Mouse (Mus musculus): Measurements from ENCODE around the gene Ehmt2. TPM values are rescaled to one million over a fixed set of nuclear protein-coding genes. Genes with fewer than 3 reads are reported as not detected.

Ehmt2 gene
- total RNA-seq, 2 experiments from 2014 or later: 45.2 to 49.4 TPM

DNA sequence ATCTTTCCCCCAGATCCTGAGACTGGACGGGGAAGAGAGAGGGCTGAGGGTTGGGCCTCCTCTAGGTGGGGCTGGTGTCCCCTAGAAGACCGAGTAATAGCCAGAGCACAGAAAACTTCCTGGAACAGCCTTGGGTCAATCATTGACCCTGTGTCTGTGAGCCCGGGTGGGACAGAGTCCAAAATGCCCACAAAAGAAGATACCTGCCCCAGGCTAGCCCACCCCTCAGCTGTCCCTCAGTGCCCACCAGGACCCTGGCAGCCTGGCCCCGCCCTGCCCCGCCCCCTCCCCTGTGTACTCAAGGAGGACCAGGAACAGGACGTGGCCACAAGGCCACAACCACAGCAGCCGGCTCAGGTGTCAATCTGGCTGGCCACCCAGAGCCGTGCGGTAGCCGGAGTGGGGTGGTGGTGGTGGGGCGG, 17.2 kb downstream of the Ehmt2 start:
- intact Hi-C loops (cut with DNase I): no loop called here
- no peak for DNase-seq

DNA sequence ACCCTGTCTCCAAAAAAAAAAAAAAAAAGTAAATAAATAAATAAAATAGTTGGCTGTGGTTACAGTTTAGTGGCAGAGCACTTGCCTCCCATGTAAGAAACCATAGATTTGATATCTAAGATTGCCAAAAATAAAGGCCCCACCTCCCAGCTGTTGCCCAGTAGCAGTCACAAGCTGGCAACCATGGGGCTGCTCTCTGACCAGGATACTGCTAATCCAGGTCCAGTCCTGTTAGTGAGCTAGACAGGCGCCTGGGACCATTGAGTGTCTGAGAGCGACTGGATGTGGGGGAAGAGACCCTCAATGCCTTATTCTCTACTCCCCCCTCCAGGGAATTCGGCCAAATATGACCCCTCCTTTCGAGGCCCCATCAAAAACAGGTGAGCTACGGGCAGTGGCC, 18.0 kb downstream of the Ehmt2 start:
- no peak for DNase-seq
- intact Hi-C loops (cut with DNase I): no loop called here

DNA sequence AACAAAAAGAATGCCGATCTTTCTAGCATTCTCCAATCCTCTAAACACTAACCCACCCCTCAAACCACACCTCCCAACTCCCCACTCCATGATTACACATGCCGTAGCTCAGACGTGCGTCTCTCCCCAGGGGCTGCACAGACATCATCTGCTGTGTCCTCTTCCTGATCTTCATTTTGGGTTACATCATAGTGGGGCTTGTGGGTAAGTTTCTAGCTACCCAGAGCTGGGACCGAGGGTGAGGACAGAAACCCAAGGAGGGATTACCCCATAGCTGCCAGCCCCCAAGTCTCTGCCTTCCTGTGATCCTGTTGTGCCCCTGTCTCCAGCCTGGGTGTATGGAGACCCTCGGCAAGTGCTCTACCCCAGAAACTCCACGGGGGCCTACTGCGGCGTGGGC, 18.9 kb downstream of the Ehmt2 start:
- intact Hi-C loops (cut with DNase I): no loop called here
- no peak for DNase-seq

DNA sequence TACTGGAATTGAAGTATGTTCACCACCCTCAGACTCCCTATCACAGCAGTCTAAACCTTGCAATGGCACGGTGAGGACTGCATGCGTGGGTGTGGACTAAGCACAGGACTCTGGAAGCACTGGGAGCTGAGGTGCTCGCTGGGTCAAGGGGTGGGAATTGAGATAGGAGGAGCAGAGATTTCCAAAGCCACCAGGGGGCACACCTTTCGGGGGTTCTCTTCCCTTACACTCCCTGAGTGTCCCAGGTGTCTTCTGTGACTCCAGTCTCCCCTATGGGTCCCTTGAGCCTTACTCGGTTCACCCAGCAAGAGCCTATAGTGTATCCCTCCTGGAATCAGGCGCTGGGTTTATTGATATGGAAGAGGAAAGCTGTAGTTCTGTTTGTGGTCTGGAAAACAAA, 24.7 kb downstream of the Ehmt2 start:
- intact Hi-C loops (cut with DNase I): loop anchor here (5.0 kb wide), 1 partner anchor 56 kb away; no protein-coding TSS in a partner anchor
- no peak for DNase-seq

DNA sequence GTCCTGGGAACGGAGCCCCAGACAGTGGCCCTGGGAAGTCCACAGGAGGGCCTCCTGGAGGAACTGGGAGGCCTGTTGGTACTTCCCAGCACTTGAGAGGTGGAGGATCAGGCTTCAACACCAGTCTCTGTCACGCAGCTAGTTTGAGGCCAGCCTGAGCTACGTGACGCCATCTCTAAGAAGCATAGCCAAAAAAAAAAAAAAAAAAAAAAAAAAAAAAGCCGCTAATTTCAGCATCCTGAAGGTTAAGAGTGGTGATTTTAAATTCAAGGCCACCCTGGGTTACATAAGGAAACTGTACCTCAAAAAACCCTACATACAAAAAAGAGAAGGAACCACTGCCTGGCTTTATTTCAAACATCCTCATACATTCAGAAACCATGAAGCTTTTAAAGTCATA, 26.0 kb downstream of the Ehmt2 start:
- intact Hi-C loops (cut with DNase I): loop anchor here (5.0 kb wide), 1 partner anchor 57 kb away; no protein-coding TSS in a partner anchor
- no peak for DNase-seq

DNA sequence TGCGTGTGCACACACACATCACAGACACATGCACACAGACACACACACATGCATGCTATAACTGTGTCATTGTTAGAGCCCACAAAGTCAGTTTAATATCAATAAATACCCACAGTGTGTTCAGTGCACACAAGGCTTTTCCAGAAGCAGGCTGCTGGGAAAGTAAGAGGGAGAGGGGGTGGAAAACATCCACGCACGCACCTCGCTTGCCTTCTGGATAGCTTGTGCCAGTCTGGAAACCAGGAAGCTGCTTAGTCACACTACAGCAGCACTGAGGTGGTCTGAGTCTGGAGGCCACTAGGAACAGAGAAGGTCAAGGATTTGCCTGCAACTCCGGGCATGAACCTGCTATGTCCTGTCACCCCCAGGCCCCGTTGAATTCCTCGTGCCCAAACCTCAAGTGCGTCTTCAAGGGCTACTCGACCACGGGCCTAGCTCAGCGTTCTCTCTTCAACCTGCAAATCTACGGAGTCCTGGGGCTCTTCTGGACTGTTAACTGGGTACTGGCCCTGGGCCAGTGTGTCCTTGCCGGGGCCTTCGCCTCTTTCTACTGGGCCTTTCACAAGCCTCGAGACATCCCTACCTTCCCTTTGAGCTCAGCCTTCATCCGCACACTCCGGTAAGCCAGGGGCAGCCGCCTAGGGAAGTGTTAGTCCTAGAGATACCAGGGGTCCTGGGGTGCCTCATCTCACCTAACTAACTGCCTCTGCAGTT, 29.2 kb downstream of the Ehmt2 start:
- no peak for DNase-seq
- intact Hi-C loops (cut with DNase I): no loop called here

DNA sequence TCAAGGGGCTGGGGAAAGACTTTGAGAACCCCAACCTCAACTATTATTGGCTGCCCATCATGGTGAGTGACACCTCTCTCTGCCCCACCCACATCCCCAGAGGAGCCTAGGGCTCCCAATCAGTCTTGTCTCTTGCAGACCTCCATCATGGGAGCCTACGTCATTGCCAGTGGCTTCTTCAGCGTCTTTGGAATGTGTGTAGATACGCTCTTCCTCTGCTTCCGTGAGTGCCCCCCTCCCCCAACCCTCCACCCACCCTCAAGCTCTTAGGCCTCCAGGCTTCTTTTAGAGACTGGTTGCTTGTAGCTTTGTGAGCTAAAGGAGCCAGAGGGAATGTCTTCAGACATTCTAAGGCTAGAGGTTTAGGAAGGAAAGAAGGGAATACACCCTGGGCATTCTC, 30.6 kb downstream of the Ehmt2 start:
- intact Hi-C loops (cut with DNase I): no loop called here
- no peak for DNase-seq

DNA sequence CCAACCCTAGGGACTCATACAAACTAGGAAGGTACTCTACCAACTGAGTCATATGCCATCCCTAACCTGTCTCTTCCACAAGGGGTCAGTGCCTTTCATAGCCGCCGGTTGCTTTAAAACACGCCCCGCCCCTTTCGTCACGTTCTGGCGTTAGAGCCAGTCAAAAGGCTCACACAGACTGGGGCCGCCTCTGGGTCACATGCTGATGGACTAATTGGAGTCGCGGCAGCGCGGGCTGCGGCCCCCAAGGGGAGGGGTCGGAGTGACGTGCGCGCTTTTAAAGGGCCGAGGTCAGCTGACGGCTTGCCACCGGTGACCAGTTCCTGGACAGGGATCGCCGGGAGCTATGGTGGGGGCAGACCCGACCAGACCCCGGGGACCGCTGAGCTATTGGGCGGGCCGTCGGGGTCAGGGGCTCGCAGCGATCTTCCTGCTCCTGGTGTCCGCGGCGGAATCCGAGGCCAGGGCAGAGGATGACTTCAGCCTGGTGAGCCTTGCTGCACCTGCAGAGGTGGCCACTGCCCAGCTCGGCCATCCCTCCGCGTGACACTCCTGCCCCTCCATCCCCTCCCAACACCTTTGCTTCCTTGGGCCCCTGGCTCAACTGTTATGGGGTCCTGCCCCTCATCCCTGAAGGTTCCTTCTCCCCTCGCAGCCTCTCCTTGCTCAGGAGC, 32.9 kb downstream of the Ehmt2 start, which contains the start of gene Neu1:
Gene Neu1, plus strand, starts transcription at position 193 of the 674 bp plus-strand sequence.
- intact Hi-C loops (cut with DNase I): no loop called here
- DNase-seq: peak; percentile 97 to 99

DNA sequence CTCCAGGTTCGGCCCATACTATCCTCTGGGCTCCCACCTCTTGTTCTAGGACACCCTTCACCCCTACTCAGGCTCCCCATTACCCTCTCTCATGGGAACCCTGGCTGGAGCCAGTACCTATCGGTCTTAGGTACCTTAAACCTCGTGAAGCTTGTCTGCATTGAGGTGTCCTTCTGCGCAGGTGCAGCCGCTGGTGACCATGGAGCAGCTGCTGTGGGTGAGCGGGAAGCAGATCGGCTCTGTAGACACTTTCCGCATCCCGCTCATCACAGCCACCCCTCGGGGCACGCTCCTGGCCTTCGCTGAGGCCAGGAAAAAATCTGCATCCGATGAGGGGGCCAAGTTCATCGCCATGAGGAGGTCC, 33.4 kb downstream of the Ehmt2 start:
- peak in 1 of 2 experiments; percentile 27 for DNase-seq
- intact Hi-C loops (cut with DNase I): loop anchor here (2.0 kb wide), 1 partner anchor 15 kb away; no protein-coding TSS in a partner anchor

DNA sequence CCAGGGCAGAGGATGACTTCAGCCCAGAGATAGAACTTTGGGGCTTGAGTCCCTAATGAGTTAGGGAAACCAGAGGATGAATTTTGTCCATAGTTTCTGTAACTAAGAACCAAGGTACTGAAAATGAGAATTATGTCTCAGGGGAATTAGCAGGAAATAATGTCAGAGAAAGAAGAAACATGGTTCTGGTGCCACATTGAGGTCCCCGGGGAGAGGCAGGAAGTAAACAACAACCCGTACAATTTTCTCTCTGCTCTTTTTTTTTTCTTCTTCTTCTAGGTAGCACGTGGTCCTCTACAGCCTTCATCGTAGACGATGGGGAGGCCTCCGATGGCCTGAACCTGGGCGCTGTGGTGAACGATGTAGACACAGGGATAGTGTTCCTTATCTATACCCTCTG, 34.0 kb downstream of the Ehmt2 start:
- no peak for DNase-seq
- intact Hi-C loops (cut with DNase I): loop anchor here (2.0 kb wide), 1 partner anchor 15 kb away; no protein-coding TSS in a partner anchor

DNA sequence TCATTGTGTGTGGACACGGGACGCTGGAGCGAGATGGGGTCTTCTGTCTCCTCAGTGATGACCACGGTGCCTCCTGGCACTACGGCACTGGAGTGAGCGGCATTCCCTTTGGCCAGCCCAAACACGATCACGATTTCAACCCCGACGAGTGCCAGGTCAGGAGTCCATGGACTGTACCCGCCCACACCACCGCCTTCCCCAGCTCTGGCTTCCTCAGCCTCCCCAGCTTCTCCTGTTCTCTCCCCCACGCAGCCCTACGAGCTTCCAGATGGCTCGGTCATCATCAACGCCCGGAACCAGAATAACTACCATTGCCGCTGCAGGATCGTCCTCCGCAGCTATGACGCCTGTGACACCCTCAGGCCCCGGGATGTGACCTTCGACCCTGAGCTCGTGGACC, 35.8 kb downstream of the Ehmt2 start:
- no peak for DNase-seq
- intact Hi-C loops (cut with DNase I): no loop called here

DNA sequence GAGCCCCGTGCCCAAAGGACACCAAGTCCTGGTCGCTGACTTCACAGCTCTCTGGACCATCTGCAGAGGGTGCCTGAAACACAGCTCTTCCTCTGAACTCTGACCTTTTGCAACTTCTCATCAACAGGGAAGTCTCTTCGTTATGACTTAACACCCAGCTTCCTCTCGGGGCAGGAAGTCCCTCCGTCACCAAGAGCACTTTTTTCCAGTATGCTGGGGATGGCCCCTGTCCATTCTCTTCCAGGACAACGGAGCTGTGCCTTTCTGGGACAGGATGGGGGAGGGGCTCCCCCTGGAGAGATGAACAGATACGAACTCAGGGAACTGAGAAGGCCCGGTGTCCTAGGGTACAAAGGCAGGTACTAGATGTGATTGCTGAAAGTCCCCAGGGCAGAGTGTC, 36.6 kb downstream of the Ehmt2 start:
- intact Hi-C loops (cut with DNase I): no loop called here
- DNase-seq: peak in 1 of 2 experiments; percentile 37

DNA sequence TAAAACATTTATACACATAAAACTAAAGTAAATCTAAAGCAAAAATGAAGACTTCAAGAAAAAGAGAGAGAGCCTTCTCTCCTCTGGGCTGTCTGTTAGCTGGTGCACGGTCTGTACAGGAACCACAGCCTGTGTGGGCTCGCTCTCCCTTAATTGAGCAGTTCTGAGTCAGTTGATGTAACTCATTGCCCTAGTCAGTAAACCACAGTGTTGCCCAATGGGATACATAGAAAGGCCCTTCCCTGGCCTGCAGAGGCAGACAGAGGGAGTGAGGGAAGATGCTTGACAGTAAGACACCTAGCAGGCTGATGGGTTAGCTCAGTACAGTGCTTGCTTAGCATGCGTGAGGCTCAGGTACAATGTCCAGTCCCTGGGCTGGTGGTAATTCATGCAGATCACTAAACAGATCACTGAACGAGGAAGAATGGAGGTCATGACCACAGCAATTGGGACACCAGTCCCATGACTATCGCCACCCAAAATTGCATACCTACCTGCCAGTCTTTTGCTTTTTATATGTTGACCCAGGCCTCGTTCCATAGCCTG, 39.8 kb downstream of the Ehmt2 start:
- no peak for DNase-seq
- intact Hi-C loops (cut with DNase I): no loop called here

DNA sequence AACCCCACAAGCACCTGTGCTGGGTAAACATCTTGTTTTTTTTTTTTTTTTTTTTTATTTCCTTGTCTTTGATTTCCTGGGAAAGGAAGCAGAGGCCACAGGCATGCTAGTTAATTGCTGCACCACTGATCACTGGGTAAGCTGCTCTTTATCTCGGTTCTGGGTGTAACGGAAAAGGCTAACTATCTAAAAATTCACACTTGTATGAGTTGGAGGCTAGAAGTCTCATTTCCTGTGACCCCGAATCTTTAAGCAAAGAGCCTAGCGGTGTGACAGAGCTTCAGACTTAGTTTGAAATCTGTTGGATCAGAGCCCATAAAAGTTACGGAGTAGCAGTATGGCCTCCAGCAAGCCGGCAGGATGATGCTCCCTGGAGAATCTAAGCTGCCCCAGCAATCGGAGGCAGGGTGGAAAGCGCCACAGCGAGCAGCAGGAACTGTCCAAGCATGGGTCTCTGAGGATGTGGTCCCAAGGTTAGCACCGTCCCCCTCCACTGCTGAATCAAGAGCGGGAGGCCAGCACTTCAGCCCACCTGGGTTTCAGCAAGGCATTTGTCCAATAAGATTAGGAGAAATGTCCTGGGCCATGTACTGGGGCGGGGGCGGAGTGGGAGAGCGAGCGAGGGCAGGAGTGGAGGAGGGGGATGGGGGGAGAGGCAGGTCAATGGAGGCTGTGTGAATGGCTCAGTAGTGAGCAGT, 43.2 kb downstream of the Ehmt2 start:
- DNase-seq: peak; percentile 20 to 48
- intact Hi-C loops (cut with DNase I): loop anchor here (10.0 kb wide), 1 partner anchor 87 kb away; the partner anchor contains the start of genes Nelfe and Skiv2l

DNA sequence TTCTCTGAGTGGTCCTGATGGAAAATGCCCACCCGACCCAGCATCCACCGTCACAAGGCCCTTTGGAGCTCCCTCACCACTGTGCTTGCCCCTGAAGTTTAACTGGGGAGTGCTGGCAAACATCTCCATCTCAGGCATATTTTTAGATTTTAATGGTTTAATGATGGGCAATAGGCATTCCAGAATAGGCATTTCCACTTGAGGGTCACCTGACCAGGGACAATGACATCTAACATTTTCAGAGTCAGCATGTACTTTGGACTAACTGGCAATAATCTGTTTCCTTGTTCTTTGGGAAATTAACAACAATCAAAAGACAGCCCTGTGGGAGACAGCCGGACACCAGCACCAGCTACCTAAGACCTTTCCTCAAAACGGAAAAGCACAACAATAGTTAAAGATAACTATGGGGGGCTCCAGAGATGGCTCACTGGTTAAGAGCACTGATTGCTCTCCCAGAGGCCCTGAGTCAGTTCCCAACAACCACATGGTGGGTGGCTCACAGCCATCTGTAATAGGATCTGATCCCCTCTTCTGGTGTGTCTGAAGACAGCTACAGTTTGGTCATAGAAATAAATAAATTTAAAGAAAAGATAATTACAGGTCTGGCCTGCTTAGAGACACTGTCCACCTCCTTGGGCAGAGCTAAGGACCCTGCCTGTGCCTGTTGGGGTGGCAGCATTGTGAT, 45.0 kb downstream of the Ehmt2 start:
- intact Hi-C loops (cut with DNase I): loop anchor here (10.0 kb wide), 1 partner anchor 88 kb away; the partner anchor contains the start of genes Nelfe and Skiv2l
- DNase-seq: no peak

DNA sequence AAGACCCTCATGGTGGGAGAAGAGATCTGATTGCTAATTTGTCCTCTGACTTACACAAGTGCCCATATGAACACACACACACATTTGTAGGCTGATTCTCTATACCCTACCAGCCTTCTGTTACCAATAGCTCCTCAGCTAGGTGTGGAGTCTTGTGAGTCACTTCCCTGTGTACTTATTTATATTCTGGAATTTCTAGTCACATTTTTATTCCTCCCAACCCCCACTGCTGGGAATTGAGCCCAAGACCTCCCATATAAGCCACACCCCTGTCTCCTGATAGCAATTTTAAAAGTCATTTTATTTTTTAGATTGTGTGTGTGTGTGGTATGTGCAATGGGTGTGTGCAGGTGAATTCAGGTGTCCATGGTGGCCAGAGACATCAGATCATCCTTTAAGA, 46.1 kb downstream of the Ehmt2 start:
- intact Hi-C loops (cut with DNase I): loop anchor here (10.0 kb wide), 1 partner anchor 90 kb away; the partner anchor contains the start of genes Nelfe and Skiv2l
- no peak for DNase-seq

DNA sequence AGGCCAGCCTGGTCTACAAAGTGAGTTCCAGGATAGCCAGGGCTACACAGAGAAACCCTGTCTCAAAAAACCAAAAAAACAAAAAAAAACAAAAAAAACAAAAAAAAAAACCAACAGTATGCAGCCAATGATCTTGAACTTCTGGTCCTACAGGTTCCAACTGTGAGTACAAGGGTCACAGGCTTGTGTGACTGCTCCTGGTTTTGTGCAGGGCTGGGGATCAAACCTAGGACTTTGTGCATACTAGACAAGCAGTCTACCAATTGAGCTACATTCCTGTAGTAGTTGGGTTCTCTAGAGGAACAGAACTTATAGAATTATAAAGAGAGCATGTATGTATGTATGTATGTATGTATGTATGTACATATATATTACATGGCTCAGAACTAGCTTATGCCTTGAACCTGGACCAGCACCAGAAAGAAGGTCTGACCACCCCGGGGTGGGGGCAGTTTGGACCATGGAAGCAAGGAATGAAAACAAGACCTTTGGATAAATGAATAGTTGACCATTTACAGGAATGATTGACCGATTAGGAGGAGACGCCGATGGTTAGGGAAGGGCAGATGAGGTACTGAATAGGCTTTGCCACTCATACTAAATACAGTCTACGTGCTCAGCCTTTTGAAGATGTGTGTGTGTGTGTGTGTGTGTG, 48.3 kb downstream of the Ehmt2 start:
- DNase-seq: no peak
- intact Hi-C loops (cut with DNase I): loop anchor here (2.0 to 10.0 kb wide), 2 partner anchors 14 to 92 kb away; partner anchors contain the start of genes Nelfe and Skiv2l

DNA sequence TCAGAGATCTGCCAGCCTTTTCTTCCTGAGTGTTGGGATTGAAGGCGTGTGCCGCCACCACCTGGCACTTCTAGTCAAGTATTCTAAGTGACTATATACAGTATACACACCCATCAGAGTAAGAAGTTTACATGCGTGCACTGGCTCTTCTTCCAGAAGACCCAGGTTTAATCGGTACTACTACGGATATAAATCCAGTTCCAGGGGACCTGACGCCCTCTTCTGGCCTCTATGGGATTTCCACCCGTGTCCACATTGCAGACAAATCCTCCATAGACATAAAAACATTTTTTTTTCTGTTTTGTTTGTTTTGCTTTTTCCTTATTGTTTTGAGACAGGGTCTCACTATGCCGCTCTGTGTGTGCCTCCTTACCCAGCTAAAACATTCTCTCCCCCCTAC, 49.3 kb downstream of the Ehmt2 start:
- DNase-seq: no peak
- intact Hi-C loops (cut with DNase I): loop anchor here (2.0 to 10.0 kb wide), 2 partner anchors 15 to 93 kb away; partner anchors contain the start of genes Nelfe and Skiv2l
